In the genomic region with DNA sequence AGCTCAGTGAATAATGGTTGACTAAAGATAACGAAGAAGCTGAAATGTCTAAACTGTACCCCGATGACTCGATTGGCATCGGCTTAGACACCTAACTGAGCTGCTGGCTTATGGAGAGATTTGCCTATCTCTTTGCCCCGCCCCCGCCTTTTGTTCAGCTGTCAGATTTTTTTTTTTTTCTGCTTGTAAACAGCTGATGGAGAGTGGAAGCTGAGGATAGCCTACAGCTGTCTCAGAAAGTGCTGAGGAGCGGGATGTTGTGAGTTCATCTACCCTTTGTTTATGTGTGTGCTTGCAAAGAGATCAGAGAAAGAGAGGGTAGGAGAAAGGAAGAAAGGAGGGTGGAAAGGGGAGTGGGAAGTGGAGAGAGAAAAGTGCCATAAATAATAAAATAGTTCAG, we compare ENCODE assay signal across 25 mouse cellular contexts. TPM values are rescaled to one million over a fixed set of nuclear protein-coding genes. Genes with fewer than 3 reads are reported as not detected.
"Had no signal": no experiment of that assay in that cellular context is flagged by ENCODE, and none has a peak within 500 bp of the region (broad histone marks: within the 10 kb centered on the region; RNA-seq: fewer than 3 reads in every experiment).

No protein-coding gene starts in this region.

- H3K4me1 ChIP-seq: heart, embryonic 10.5 days; heart, embryonic 12.5 days; hindbrain, embryonic 10.5 days; hindbrain, embryonic 12.5 days; intestine, embryonic 15.5 days; limb, embryonic 13.5 days; limb, embryonic 15.5 days had no signal

- H3K9ac ChIP-seq: heart, embryonic 12.5 days; hindbrain, embryonic 12.5 days; hindbrain, embryonic 14.5 days; intestine, embryonic 15.5 days; limb, embryonic 13.5 days; limb, embryonic 15.5 days had no signal

- H3K36me3 ChIP-seq: heart, embryonic 10.5 days; heart, embryonic 12.5 days; hindbrain, embryonic 10.5 days; hindbrain, embryonic 12.5 days; intestine, embryonic 15.5 days; limb, embryonic 13.5 days; limb, embryonic 15.5 days had no signal

- H3K27ac ChIP-seq: gastrocnemius, adult 2 months; heart, embryonic 10.5 days; hindbrain, embryonic 10.5 days; hindbrain, embryonic 12.5 days; hindbrain, embryonic 14.5 days; intestine, embryonic 15.5 days; layer of hippocampus, adult 2 months; limb, embryonic 13.5 days; limb, embryonic 15.5 days had no signal

- H3K4me2 ChIP-seq: heart, embryonic 12.5 days; hindbrain, embryonic 12.5 days; hindbrain, embryonic 14.5 days; intestine, embryonic 15.5 days; limb, embryonic 13.5 days; limb, embryonic 15.5 days had no signal

- H3K27me3 ChIP-seq: heart, embryonic 12.5 days; hindbrain, embryonic 12.5 days; intestine, embryonic 15.5 days; limb, embryonic 13.5 days; limb, embryonic 15.5 days had no signal

- DNase-seq: gastrocnemius, adult 2 months; gastrocnemius, postnatal 10 days; gastrocnemius, postnatal 25 days; heart, adult 18-20 months; heart, postnatal 10 days; heart, postnatal 4 days; kidney, adult 18-20 months; kidney, adult 8-10 months; kidney, postnatal 10 days; kidney, postnatal 25 days; kidney, postnatal 4 days; left cerebral cortex, postnatal 4 days had no signal

- H3K4me3 ChIP-seq: gastrocnemius, adult 2 months; heart, embryonic 10.5 days; heart, embryonic 12.5 days; hindbrain, embryonic 10.5 days; hindbrain, embryonic 12.5 days; intestine, embryonic 15.5 days; layer of hippocampus, adult 2 months; limb, embryonic 13.5 days; limb, embryonic 15.5 days had no signal

- ATAC-seq: hindbrain, embryonic 16.5 days; inflammation-experienced regulatory T-cells, adult 6 months; intestine, postnatal 0 days had no signal

- H3K9me3 ChIP-seq: heart, embryonic 10.5 days; hindbrain, embryonic 10.5 days; hindbrain, embryonic 12.5 days; intestine, embryonic 15.5 days; limb, embryonic 13.5 days; limb, embryonic 15.5 days had no signal

RNA-seq across cellular contexts. Expression of gene Fam20a, which starts 38.0 kb away (rescaled TPM):
- total RNA-seq: granulocyte monocyte progenitor cell, adult 5-6 weeks had no signal
